Mouse (Mus musculus) embryonic facial prominence, embryonic 12.5 days (tissue): Measurements from ENCODE around the gene Smchd1. TPM values are rescaled to one million over a fixed set of nuclear protein-coding genes. Genes with fewer than 3 reads are reported as not detected.

ENCODE experiments used
- polyA plus RNA-seq: library from polyadenylated mRNA; unstranded; fragments of >200 nt; fragmentation: Nextera tagmentation; extraction: Ambion mirVana; gene quantifications from 2 replicates; pipeline ENCODE4 v1.2.1, GENCODE M21; 2016

Gene Smchd1
- polyA plus RNA-seq, 1 experiment from 2014 or later: 84.2 TPM

Other genes starting within 250 kb of the Smchd1 start
- gene Emilin2, start 163.4 kb downstream of the Smchd1 start, polyA plus RNA-seq: 22.1 and 23.5 TPM in 2 replicates
- 5.3 and 6.4 TPM in 2 replicates for gene Gm4707, start 15.4 kb downstream of the Smchd1 start, polyA plus RNA-seq
- gene Ndc80, start 51.5 kb upstream of the Smchd1 start, polyA plus RNA-seq: 45.0 and 49.5 TPM in 2 replicates
- 1.3 and 1.6 TPM in 2 replicates for gene Spdya, start 76.7 kb upstream of the Smchd1 start, polyA plus RNA-seq
- gene Wdr43, start 140.6 kb upstream of the Smchd1 start, polyA plus RNA-seq: 85.6 and 85.8 TPM in 2 replicates
- not detected in 2 replicates for gene Togaram2, start 197.9 kb upstream of the Smchd1 start, polyA plus RNA-seq